Mouse (Mus musculus) cerebellum, adult 9-11 months (tissue): ENCODE measurements at regions not wholly inside any gene's neighbourhood (a gene's known extent, or its start where the extent isn't known, plus 50 kb on each side); places are given as distances from the start of the nearest gene placed in this dataset.
A peak's percentile ranks its signal among the peaks of the same experiment; 100 is the strongest.

Source experiments
- DNase-seq: peaks from one replicate; pipeline ENCODE4 v3.0.0; 2022

DNA sequence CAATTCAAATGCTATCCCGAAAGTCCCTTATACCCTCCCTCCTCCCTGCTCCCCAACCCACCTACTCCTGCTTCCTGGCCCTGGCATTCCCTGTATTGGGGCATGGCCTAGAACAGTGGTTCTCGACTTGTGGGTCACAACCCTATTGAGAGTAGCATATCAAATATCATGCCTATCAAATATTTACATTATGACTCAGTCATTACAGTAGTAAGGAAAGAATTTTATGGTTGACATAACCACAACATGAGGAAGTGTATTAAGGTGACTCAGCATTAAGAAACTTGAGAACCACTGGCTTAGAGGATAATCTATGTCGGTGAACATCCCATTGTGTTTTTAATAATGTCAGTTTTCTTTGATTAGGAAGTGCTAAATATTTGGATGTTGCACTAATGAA is 173.3 kb upstream of the 2610001J05Rik start:
- DNase-seq, result no peak

DNA sequence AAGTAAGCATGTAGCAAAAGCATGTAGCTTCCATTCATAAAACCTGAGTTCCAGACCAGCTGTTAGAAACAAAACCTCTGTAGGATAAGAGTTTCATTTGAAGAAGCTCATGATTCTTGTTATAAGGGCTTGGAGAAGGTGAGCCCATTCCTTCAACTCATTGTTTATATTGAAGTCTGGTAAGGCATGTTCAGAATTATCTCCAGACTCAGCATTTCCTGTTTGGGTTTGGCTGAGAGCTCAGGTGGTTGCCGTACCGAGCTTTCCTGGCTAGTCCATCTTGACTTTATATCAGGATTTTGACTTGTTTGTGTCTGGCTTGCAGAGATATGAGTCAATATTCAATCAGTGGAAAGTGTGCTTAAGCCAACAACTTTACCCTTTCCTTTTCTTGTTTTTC is 154.6 kb upstream of the 2610001J05Rik start:
- no peak for DNase-seq

DNA sequence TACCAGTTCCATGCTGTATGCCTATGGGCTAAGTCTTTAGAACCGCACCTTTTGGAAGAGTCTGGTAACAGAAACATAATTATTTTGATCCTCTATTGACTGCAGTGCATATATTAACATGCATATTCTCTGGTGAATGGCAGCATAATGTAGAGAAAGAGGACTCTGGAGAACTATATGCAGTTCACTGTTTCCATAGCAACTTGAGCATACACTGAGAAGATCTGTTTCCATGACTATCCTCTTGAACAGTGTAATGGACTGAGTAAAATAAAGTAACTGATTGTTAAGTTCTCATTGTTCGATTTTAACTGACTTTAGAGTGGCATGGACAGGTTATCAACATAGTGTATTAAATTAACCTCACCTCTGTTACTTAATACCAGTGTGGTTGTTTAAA is 147.6 kb upstream of the 2610001J05Rik start:
- DNase-seq, result no peak

DNA sequence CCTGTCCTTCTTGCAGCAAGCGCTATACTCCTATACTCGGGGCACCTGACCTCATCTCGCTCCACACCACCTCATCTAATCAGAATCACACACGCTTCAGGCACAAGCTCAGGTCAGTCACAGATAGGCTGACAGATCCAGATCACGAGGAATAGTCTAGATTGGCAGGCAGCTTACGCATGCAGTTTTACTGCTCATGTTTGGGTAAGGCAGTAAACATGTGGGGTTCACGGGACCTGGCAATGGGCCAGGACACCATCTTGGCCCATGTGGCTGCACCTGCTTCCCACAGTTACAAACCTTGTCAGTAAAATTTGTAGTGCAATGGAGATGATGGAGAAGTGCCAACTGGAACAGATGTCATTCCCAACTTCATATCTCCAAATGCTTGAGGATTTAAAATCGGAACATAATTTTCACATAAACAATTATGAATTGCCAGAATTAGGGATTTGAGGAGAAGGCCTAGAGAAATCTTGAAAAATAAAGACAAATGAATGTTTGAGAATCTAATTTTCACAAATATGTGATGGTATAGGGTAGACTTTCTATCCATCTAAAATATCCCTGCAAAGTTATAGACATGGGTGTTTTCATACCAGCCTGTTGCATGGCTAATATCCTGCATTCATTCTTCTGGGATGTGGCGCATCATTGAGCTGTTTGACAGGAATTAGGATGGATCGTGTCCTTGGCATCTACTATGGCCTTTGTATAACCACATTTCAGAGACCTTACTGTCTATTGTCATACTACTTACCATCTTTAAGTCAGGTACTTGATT is 111.5 kb upstream of the 2610001J05Rik start:
- peak; percentile 87 for DNase-seq

DNA sequence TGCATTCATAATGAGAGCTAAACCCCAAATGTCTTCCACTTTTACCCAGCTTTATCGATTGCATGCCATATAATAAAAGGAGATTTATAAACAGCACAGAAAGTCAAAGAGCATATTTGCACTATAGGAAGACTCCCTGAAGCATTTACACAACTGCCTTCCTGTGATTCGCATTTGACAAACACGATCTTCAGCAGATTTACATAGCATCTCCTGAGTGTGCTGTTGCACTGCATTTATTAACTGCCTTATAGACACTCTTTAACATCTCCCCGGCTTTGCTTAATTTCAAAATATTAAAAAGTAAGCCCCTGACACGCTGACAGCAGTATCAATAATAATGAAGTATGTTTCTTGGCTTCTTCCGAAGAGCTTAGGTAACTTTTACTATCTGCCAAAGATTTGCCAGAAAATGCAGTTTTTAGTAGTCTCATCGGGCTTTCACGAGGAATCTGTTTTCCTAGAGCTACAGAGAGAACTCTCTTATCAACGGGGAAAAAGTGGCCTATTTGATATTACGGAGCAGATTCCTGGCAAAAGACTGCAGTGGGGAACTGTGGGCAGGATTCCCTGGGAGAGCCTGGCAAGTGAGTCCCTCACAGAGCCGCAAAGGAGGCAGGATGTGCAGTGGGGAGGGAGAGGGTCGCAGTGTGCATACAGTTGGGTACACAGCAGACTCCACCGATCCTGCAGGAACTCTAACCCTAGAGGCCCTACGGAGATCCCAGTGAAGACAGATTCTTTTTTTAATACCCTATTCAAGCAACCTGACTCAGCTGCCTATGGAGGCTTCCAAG is 103.6 kb upstream of the 2610001J05Rik start:
- DNase-seq, result peak; percentile 26

DNA sequence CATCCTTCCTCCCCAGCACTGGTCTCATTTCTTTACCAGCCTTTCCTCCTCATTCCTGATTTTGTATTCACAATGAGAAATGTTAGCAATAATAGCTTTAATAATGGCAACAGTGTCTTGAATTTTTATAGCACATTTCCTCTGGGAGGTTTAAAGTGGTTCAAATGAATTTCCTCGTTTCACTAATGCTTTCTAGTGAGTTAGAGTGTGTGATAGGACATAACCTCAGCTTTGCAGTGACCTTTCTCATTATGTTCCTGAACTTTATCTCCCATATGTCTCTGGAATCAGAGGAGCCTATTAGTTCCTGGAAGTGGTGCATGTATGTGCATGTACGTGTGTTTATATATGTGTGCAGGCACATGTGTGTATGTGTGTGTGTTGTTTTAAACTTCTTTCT is 93.2 kb upstream of the 2610001J05Rik start:
- DNase-seq, result no peak

DNA sequence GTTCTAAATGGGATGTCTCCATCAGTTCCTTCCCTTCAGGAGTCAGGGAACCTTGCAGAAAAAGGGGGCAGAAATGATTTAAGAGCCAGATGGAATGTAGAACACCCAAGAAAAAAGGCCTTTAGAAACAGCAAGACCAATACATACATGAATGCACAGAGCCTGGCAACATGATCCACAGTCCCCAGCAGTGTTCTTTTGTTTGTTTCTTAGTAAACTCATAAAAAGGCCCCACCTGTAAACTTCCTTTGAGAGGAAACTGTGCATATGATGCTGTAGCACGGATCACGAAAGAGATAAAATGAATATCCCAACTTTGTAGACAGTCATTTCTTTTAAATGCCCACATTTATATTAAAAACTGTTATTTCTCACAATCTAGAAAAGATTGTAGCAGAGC is 92.7 kb upstream of the 2610001J05Rik start:
- DNase-seq, result no peak

DNA sequence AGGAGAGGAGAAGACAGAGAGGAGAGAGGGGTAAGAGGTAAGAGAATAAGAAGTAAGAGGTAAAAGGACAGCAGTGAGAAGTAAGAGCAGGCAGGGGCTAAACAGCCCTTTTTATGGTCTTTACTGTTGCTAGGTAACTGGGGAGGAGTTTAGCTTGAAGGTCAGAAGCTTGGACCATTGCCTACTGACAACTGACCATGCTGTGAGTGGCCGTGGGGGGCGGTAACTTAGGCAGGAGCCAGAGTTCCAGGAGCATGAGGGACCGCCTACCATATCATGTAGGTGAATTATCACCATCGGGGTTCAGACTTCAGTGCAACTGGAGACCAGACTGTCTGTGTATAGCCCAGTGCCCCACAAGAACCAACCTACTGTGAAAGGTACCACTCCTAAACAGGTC is 78.3 kb upstream of the 2610001J05Rik start:
- no peak for DNase-seq

DNA sequence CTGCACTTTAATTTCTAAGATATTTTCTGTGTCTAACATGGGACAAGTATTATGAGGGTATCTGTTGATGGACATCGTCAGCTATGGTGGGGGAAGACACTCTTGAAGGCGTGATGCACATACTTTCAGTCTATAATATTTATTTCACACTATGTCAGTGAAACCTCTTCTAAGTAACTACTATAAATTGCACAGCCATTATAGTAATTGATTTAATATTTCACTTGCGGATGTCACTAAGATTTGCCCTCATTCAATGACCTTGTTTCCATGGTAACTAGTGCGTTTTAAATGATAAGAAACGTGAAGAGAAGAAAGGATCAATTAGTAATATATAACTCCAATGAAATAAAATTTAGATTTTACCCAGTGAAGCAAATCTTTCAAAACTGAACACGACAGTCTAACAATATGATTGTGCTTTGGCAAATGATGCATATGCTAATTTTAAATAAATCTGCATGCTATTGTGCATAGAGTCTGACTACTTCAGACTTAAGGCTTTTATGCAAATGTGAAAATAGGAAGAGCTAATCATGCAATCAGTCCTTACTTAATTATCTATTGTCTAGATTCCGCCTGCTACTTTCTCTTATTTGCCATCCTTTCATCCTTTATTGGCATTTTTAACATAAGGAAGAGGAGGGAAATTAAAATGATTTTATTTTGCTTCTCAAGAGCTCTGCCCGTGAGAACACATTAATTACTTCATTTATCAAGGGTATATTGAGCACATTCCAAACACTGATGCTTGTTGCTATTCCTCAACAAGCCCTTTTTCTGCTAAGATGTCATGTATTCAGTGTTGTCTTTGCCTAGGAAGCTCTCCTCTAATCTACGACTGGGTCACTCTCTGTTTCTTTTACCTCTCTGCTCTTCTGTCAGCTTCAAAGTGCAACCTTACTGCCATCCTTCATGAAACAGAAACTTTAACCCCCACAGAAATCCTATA is 49.8 kb upstream of the 2610001J05Rik start:
- DNase-seq, result no peak
